Mouse (Mus musculus) olfactory bulb, adult 2 months (tissue): ENCODE results near the gene Ski.

ENCODE experiments used
- CTCF ChIP-seq: fragments of 200-500 bp; IDR thresholded peaks from 2 replicates; pipeline ENCODE4 v1.5.1; 2012; ENCODE audit warnings: low read depth, mild to moderate bottlenecking, low read length, moderate library complexity; ENCODE audit not compliant: insufficient read depth
- POLR2A ChIP-seq: fragments of 200-500 bp; IDR thresholded peaks from 2 replicates; pipeline ENCODE4 v1.6.1; 2012; ENCODE audit warnings: mild to moderate bottlenecking, low read depth, low read length, moderate library complexity; ENCODE audit not compliant: insufficient read depth

GRCm38 (mm10) chr4:155126602-155127372, 95.6 kb downstream of the Ski start:
- no peak for TF ChIP-seq CTCF
- TF ChIP-seq POLR2A: no peak
